Mouse (Mus musculus) heart, postnatal 14 days (tissue): ENCODE results near the gene Camsap2. TPM values are rescaled to one million over a fixed set of nuclear protein-coding genes. Genes with fewer than 3 reads are reported as not detected.

ENCODE experiments used
- DNase-seq, 2 experiments: peaks; one replicate each; pipeline ENCODE4 v3.0.0; 2021 to 2022
- intact Hi-C: fragments of 180-260 bp; cut with DNase I; formaldehyde crosslinking; loops from one replicate; pipeline ENCODE4 v1.15.1; 2025
- total RNA-seq, 2 experiments: library from RNA; stranded (reverse); gene quantifications; 2 replicates each; pipeline ENCODE4 v1.2.3; 2021

Camsap2 gene
- total RNA-seq, 2 experiments from 2014 or later, result 27.0 to 27.8 TPM

DNA sequence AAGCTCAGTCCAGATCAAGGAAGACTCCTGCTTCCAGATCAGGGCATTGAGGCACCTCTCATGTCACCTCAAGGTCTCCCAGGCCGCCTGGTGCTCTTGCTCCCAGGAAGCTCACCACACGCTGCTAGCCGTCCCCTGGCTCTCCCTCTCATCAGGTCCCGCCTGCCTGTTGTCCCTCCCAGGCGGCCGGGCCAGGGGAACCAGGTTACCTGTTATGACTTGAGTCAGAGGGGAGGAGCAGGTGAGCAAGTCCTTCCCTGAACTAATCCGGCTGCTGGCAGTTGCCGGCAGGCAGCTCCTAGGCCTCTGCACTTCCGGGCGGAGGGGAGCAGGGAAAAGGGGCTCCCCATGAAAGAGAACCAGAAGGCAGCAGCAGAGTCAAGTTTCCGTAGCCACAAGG lies 115.7 kb downstream of the Camsap2 start:
- intact Hi-C loops, result no loop called here
- DNase-seq, result no peak

DNA sequence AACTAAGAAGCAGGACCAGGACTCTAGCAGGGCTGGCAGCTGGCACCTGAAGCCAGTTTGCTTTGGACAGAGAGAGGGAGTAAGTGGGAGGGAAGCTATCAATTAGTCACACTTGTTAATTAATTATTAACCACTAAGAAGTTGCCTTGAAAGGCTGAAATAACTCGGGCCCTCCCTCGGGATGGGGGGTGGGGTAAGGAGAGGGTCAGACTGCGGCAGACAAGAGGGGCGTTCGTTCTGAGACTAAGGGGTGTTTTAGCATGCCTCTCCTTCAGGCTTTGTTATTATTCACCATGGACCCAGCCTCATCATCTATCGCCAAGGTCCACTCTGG lies 116.9 kb downstream of the Camsap2 start:
- DNase-seq, result no peak
- intact Hi-C loops, result no loop called here

DNA sequence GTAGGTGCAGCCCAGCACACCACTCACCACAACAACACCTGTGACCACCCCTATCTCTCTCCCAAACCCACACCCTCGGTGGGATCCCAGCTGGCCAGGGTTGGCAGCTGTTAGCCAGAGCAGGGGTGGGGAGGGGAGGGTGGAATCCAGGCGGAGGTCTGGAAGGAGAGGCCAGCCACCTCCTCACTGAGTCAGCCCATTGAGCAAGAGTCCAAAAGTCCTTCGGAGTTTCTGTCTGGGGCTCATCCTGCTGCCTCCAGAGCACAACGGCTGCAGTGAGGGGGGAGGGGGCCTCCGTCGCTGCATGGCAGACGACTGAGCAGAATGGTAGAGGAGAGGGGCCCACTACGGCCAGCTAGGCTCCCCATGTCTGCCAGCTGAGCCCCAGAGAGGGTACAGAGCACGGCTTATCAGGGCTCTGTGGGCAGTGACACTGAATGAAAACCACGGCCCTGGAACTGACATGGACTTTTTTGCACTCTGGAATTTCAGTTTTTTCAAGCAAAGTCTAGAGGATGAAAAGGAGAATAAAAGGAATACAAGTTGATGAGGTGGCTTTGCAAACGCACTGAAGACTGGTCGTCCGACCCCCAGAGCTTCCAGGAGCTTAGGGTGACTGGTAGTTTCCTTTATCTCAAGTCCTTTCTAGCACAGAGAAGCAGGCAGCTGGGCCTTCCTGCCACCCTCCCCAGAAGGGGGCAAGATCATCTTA lies 117.4 kb downstream of the Camsap2 start:
- intact Hi-C loops, result no loop called here
- peak in 1 of 2 experiments; percentile 12 for DNase-seq

DNA sequence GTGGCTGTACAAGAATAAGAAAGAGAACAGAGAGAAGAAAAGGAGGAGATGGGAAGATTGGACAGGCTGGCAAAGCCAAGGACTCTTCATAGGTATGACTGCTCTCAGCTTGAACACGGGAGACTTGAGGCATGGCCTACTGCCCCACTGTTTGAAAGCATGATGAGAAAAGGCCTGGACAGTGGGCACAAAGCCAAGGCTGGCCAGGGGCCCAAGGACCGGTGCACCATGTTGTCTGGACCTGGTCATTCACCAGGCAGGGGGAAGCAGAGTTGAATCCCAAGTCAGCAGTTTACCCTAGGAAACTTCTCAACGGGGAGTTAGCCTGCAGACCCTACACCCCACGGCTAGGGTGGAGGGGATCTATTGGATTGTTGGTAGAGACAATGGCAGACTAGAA lies 118.0 kb downstream of the Camsap2 start:
- intact Hi-C loops, result no loop called here
- DNase-seq, result no peak

DNA sequence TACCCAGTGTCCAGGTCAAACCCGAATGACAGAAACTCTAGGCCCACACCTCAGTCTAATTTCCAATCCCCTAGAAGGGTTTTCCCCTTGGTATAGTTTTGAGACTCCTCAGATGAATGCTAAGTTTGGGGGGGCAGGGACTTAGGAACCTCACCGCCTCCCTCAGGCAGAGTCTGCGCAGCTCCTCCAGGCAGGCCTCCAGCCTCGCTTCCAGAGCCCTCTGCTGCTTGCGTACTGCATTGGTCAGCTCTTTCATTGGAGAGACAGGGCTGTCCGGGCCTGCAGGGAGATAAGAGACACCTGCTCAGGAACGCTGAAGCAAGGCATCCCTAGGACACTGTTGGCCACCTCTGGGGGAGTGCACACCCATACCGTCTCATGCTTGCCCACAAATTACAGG lies 119.3 kb downstream of the Camsap2 start:
- intact Hi-C loops, result no loop called here
- no peak for DNase-seq

DNA sequence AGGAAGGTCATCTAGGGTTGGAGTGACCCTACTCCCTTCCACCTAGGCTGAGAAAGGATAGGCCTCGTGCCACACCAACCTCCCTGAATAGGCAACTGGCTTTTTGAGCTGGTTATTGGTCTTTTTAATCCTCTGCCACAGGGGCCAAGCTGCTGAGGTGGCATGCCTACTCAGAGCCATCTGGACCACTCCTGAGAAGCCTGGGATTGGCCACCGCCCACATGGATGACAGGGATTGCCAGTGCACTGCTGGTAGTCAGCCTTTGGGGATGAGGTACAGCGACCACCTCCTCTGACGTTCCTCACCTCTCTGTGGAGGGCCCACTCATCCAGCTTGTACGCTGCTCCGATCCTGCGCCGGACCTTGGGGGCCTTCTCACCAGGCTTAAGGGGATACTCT lies 120.1 kb downstream of the Camsap2 start:
- no peak for DNase-seq
- intact Hi-C loops, result no loop called here

DNA sequence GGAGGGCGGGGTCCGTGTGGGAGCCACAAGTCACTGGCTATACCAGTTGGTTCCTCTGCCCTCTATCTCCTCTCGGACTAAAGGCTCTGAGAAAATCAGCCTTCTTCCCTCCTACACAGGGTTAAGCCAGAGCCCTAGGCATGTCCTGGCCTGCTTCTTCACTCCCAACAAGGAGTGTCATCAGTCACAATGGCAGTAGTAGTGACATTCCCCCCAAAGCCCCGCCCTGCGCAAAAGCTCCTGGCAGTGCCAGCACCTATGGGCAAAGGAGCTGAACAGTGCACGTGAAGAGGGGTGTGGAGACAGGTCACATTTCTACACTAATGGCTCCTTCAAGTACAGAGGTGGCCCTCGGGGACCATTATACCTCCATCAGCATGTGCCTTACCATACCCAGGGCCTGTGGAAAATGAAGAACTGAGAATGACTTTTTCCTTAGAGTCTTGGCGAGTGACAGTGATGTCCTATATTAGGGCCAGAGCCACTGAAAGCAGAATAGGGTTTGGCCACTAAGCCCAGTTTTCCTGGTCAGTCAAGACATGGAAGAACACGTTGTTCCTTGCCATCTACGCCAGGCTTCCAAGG lies 122.1 kb downstream of the Camsap2 start:
- DNase-seq, result no peak
- intact Hi-C loops, result no loop called here

DNA sequence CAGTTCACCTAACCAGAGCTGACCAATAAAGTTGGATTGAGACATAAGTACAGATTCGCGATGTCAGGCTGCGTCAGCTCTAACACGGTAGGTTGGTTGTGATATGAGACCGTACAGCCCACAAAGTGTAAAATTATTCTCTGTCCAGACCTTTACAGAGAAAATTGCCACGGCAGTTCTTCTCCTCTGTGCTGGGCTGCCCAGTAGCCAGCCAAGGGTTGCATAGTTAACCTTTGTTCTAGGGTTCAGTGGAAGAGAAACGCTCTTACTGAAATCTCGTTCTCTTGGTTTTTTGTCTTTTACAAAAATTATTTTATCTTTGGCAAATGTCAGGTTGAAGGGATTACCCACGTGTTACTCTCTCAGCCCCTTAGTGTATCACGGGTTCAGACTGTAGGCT lies 123.5 kb downstream of the Camsap2 start:
- DNase-seq, result no peak
- intact Hi-C loops, result no loop called here

DNA sequence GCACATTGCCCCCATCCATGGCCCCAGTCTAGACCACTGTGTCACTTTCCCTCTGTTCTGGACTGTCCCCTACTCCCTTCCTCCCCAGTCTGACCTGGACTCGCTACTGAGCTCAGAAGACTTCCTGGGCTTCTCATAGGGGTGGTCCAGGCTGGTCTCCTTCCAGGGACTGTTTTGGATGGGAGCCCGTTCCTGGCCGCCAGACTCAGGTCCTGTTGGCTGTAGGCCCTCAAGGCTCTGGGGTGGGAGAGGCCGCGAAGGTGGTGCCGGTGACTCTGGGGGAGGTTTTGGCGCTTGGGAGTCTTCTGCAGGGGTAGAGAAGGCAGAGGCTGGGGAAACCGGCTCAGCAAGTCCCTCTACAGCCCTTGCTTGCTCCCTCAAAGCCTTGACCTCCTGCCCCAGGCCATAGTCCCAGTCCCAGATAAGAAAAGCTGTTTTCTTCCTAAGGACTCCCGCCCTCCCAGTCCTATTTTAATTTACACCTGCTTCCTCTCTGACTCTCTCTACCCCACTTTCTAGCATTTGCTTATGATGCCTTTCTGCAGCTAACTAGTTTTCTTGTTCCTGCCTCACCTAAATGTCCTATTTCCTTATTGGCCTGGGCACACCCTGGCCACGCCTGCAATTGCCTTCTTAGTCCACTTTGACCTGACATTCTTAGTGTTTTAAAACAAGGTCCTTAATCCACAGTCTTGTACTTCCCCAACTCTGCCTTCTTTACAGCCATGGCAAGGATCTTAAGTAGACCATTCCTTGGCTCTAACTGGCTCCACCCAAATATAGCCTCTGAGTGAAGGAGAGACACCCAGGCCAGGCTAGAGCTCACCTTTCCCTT lies 125.7 kb downstream of the Camsap2 start:
- intact Hi-C loops, result no loop called here
- no peak for DNase-seq

Other genes starting within 250 kb of the Camsap2 start
- gene Kif21b, start 214.7 kb downstream of the Camsap2 start, total RNA-seq, result 1 to 10 TPM; 1.2 to 4.3 TPM
- gene Mroh3, start 133.3 kb downstream of the Camsap2 start, total RNA-seq, result not detected
- under 1 TPM in 1 of 2 experiments, not detected in 1; 0.22 TPM for gene Inava, start 111.8 kb downstream of the Camsap2 start, total RNA-seq
- not detected for gene Gpr25, start 85.2 kb downstream of the Camsap2 start, total RNA-seq
- gene Ddx59, start 69.2 kb upstream of the Camsap2 start, total RNA-seq, result 10 to 100 TPM in 1 of 2 experiments, 1 to 10 TPM in 1; 8.9 to 10.1 TPM
- gene Kif14, start 120.2 kb upstream of the Camsap2 start, total RNA-seq, result 1 to 10 TPM in 1 of 2 experiments, under 1 TPM in 1; 0.81 to 1.2 TPM